Mouse (Mus musculus): Measurements from ENCODE around the gene Rnf135. TPM values are rescaled to one million over a fixed set of nuclear protein-coding genes. Genes with fewer than 3 reads are reported as not detected.

The Rnf135 gene
- polyA plus RNA-seq, 1 experiment from 2014 or later = 4.5 TPM

DNA sequence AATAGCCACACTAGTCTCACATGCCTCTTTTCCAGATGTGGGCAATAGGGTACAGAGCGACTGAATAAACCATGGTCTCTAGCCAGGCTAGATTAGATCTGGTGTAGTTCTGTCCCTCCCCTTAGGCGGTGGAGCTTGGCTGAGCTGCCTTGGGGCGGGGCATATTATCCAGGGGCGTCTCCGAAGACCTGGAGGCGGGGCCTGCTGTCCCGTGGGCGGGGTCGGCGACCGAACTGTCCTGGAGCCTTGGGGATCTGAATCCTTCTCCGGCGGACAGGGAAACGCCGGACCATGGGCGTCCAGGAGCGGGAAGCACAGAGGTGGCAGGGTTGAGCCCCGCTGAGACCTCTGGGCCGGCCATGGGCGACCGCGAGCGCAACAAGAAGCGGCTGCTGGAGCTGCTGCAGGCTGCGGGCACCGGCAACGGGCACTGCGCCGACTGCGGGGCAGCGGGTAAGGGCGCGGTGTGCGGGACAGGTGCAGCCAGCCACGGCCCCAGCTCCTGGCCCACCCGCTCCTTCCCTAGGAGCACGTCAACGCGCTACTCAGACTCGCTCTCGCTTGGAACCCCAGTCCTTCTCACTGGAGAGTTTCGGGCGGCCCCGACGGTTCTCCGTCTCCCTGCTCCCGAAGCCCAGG lies 29.7 kb upstream of the Rnf135 start, which contains the start of gene Adap2:
TSS of gene Adap2 (plus strand) at position 249 of the 639 bp plus-strand sequence.
- 2% methylated on average over 47 of the region's 47 CpGs for WGBS
- H3K9ac ChIP-seq (replicated peaks; ENCODE audit: low read length) = peak within 1 kb of the TSS; percentile 52
- no peak within 1 kb of the TSS for H3K27ac ChIP-seq (replicated peaks; ENCODE audit: low read depth, low read length)
- no peaks in the 10 kb centered on the region for H3K4me1 ChIP-seq (ENCODE audit: control insufficient read depth, insufficient read depth, low read length)
- peaks cover 22% of the 10 kb centered on the region for H3K27me3 ChIP-seq (ENCODE audit: control insufficient read depth, insufficient read depth, low read length)
- peak within 1 kb of the TSS; percentile 47 for H3K4me3 ChIP-seq (ENCODE audit: low read depth, low read length)
- H3K4me2 ChIP-seq (ENCODE audit: low read depth, low read length) = peak within 1 kb of the TSS; percentile 65
- no peaks in the 10 kb centered on the region for H3K36me3 ChIP-seq (replicated peaks; ENCODE audit: control insufficient read depth, insufficient read depth, low read depth, low read length)
- DNase-seq (ENCODE audit: low spot score) (peak; percentile 74), ATAC-seq (replicated peaks; ENCODE audit: insufficient number of reproducible peaks, low FRiP score, low TSS enrichment, low read depth) (peak; percentile 48; the same call in 1 of the 2 replicates)
- H3K9me3 ChIP-seq (replicated peaks; ENCODE audit: control insufficient read depth, low read length) = no peaks in the 10 kb centered on the region

DNA sequence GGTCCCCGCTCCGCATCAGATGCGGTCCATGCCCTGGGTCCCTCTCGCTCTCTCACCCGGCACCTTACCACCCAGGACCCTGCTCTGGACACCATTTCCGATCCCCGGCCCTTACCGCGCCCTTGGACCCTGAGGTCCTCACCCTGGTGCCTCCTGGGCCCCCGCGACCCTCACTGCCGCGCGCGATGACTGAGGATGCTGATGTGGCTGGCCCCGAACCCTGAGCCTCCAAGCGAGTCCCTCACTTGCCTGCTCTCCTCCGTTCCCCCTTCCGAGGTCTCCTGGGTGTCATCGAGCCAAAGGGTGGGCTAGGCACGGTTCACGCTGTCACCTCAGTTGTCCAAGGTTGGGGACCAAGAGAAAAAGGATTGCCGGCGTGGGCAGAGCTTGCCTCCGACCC lies 29.1 kb upstream of the Rnf135 start:
- no peak; the same call in 1 of the 2 replicates for ATAC-seq (replicated peaks; ENCODE audit: insufficient number of reproducible peaks, low FRiP score, low TSS enrichment, low read depth)
- H3K27me3 ChIP-seq (ENCODE audit: control insufficient read depth, insufficient read depth, low read length) = peaks cover 22% of the 10 kb centered on the region
- no peaks in the 10 kb centered on the region for H3K4me1 ChIP-seq (ENCODE audit: control insufficient read depth, insufficient read depth, low read length)
- peak overlapping the region; percentile 65 for H3K4me2 ChIP-seq (ENCODE audit: low read depth, low read length)
- no peak overlapping the region for H3K9ac ChIP-seq (replicated peaks; ENCODE audit: low read length)
- no peak overlapping the region for H3K27ac ChIP-seq (replicated peaks; ENCODE audit: low read depth, low read length)
- no peaks in the 10 kb centered on the region for H3K36me3 ChIP-seq (replicated peaks; ENCODE audit: control insufficient read depth, insufficient read depth, low read depth, low read length)
- peak overlapping the region; percentile 47 for H3K4me3 ChIP-seq (ENCODE audit: low read depth, low read length)
- 23% methylated on average over 25 of the region's 25 CpGs for WGBS
- H3K9me3 ChIP-seq (replicated peaks; ENCODE audit: control insufficient read depth, low read length) = no peaks in the 10 kb centered on the region
- no peak for DNase-seq (ENCODE audit: low spot score)

GRCm38 (mm10) chr11:80155541-80155940 lies 28.1 kb upstream of the Rnf135 start:
- ATAC-seq (replicated peaks; ENCODE audit: insufficient number of reproducible peaks, low FRiP score, low TSS enrichment, low read depth) = no peak
- H3K27me3 ChIP-seq (ENCODE audit: control insufficient read depth, insufficient read depth, low read length) = peaks cover 22% of the 10 kb centered on the region
- H3K4me2 ChIP-seq (ENCODE audit: low read depth, low read length) = no peak overlapping the region
- no peaks in the 10 kb centered on the region for H3K4me1 ChIP-seq (ENCODE audit: control insufficient read depth, insufficient read depth, low read length)
- no peak for DNase-seq (ENCODE audit: low spot score)
- H3K9ac ChIP-seq (replicated peaks; ENCODE audit: low read length) = no peak overlapping the region
- no peaks in the 10 kb centered on the region for H3K36me3 ChIP-seq (replicated peaks; ENCODE audit: control insufficient read depth, insufficient read depth, low read depth, low read length)
- no peak overlapping the region for H3K27ac ChIP-seq (replicated peaks; ENCODE audit: low read depth, low read length)
- no peaks in the 10 kb centered on the region for H3K9me3 ChIP-seq (replicated peaks; ENCODE audit: control insufficient read depth, low read length)
- 82% methylated on average over 8 of the region's 8 CpGs for WGBS
- H3K4me3 ChIP-seq (ENCODE audit: low read depth, low read length) = no peak overlapping the region

DNA sequence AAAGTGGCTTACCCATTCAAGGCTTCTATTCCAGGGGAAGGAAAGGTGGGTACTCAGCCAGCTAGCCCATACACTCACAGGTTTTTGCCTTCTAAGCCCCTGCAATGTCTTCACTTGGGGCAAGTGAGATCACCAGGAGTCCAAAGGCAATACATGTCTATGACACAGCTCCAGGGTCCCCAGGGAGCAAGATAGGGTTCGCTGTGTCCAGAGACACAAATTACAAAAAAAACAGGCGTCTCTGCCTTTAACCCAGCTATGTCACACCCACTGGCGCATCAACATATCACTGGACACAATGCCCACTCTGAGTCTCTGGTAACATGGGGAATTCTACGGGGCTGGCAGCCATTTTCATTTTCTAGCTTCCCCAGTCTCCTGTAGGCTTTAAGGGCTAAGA lies 27.7 kb upstream of the Rnf135 start:
- Histone ChIP-seq H3K4me1 (ENCODE audit: control insufficient read depth, insufficient read depth, low read length) (no peaks in the 10 kb centered on the region), H3K9me3 (replicated peaks; ENCODE audit: control insufficient read depth, low read length) (no peaks in the 10 kb centered on the region), H3K27ac (replicated peaks; ENCODE audit: low read depth, low read length) (no peak overlapping the region), H3K9ac (replicated peaks; ENCODE audit: low read length) (no peak overlapping the region), H3K4me3 (ENCODE audit: low read depth, low read length) (no peak overlapping the region), H3K36me3 (replicated peaks; ENCODE audit: control insufficient read depth, insufficient read depth, low read depth, low read length) (no peaks in the 10 kb centered on the region), H3K4me2 (ENCODE audit: low read depth, low read length) (no peak overlapping the region), H3K27me3 (ENCODE audit: control insufficient read depth, insufficient read depth, low read length) (peaks cover 22% of the 10 kb centered on the region)
- 88% methylated on average over 4 of the region's 4 CpGs for WGBS
- no peak for DNase-seq (ENCODE audit: low spot score)
- no peak for ATAC-seq (replicated peaks; ENCODE audit: insufficient number of reproducible peaks, low FRiP score, low TSS enrichment, low read depth)

GRCm38 (mm10) chr11:80156841-80157240 lies 26.8 kb upstream of the Rnf135 start:
- 85% methylated on average over 4 of the region's 4 CpGs for WGBS
- Histone ChIP-seq H3K4me1 (ENCODE audit: control insufficient read depth, insufficient read depth, low read length) (no peaks in the 10 kb centered on the region), H3K9ac (replicated peaks; ENCODE audit: low read length) (no peak overlapping the region), H3K4me2 (ENCODE audit: low read depth, low read length) (no peak overlapping the region), H3K27ac (replicated peaks; ENCODE audit: low read depth, low read length) (no peak overlapping the region), H3K9me3 (replicated peaks; ENCODE audit: control insufficient read depth, low read length) (no peaks in the 10 kb centered on the region), H3K36me3 (replicated peaks; ENCODE audit: control insufficient read depth, insufficient read depth, low read depth, low read length) (no peaks in the 10 kb centered on the region), H3K27me3 (ENCODE audit: control insufficient read depth, insufficient read depth, low read length) (peaks cover 22% of the 10 kb centered on the region), H3K4me3 (ENCODE audit: low read depth, low read length) (no peak overlapping the region)
- ATAC-seq (replicated peaks; ENCODE audit: insufficient number of reproducible peaks, low FRiP score, low TSS enrichment, low read depth) = no peak
- DNase-seq (ENCODE audit: low spot score) = no peak

GRCm38 (mm10) chr11:80159018-80159417 lies 24.6 kb upstream of the Rnf135 start:
- ATAC-seq (replicated peaks; ENCODE audit: insufficient number of reproducible peaks, low FRiP score, low TSS enrichment, low read depth) (no peak), DNase-seq (ENCODE audit: low spot score) (no peak)
- Histone ChIP-seq H3K4me1 (ENCODE audit: control insufficient read depth, insufficient read depth, low read length) (no peaks in the 10 kb centered on the region), H3K36me3 (replicated peaks; ENCODE audit: control insufficient read depth, insufficient read depth, low read depth, low read length) (no peaks in the 10 kb centered on the region), H3K4me2 (ENCODE audit: low read depth, low read length) (no peak overlapping the region), H3K9ac (replicated peaks; ENCODE audit: low read length) (no peak overlapping the region), H3K27me3 (ENCODE audit: control insufficient read depth, insufficient read depth, low read length) (peaks cover 13% of the 10 kb centered on the region), H3K4me3 (ENCODE audit: low read depth, low read length) (no peak overlapping the region), H3K27ac (replicated peaks; ENCODE audit: low read depth, low read length) (no peak overlapping the region), H3K9me3 (replicated peaks; ENCODE audit: control insufficient read depth, low read length) (no peaks in the 10 kb centered on the region)
- WGBS = 83% methylated on average over 7 of the region's 7 CpGs

DNA sequence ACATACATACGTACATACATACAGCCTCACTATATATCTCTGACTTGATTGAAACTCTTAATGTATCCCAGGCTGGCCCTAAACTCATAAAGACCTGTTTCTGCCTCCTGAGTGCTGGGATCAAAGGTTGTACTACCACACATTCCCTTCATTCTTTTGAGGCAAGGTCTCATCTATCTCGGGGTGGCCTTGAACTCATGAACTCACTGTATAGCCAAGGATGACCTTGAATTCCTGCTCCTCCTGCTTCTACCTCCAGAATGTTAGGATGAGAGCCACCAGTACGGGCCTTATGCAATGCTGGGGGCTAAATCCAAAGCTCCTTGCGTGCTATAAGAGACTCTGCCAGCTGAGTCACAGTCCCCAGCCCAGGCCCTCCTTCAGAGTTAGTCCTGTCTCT lies 22.6 kb upstream of the Rnf135 start:
- ATAC-seq (replicated peaks; ENCODE audit: insufficient number of reproducible peaks, low FRiP score, low TSS enrichment, low read depth) = no peak
- no peaks in the 10 kb centered on the region for H3K4me1 ChIP-seq (ENCODE audit: control insufficient read depth, insufficient read depth, low read length)
- H3K4me3 ChIP-seq (ENCODE audit: low read depth, low read length) = no peak overlapping the region
- H3K4me2 ChIP-seq (ENCODE audit: low read depth, low read length) = no peak overlapping the region
- no peak overlapping the region for H3K9ac ChIP-seq (replicated peaks; ENCODE audit: low read length)
- 82% methylated on average over 4 of the region's 4 CpGs for WGBS
- H3K27me3 ChIP-seq (ENCODE audit: control insufficient read depth, insufficient read depth, low read length) = no peaks in the 10 kb centered on the region; the same call in 1 of the 2 replicates
- DNase-seq (ENCODE audit: low spot score) = no peak
- no peak overlapping the region for H3K27ac ChIP-seq (replicated peaks; ENCODE audit: low read depth, low read length)
- no peaks in the 10 kb centered on the region for H3K9me3 ChIP-seq (replicated peaks; ENCODE audit: control insufficient read depth, low read length)
- H3K36me3 ChIP-seq (replicated peaks; ENCODE audit: control insufficient read depth, insufficient read depth, low read depth, low read length) = no peaks in the 10 kb centered on the region

DNA sequence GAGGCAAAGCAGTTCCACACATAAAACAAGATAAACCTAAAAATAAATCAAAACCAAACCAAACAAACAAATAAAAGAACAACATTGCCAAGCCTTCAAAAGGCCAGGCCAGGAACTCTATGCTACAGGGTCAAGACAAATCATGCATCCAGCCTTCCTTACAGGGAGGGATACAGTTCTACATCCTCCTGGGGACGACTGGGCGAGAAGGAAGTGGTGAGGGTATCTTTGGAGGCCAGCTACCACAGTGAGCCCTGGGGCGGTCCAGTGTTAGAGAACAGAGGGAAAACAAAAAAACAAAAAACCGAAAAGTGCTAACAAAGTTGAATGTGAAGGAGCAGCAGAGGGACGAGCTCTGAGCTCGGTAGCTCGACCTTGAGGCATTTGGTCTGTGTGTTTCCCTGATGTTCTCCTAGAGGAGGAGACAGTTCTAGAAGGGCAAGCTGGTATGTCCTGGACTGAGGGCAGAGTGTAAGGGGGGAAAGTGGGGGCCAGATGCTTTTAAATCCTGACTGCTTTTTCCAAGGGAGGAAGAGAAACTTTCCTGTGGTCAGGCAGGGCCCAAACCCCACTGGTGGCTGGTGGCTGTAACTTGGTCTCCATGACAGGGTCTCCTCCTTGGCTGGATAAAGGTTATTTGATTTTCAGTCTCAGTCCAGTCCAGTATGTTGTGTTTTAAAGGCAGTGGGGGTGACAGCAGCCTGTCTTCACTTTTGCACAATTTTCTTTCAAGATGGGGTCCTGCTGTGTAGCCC lies 20.1 kb upstream of the Rnf135 start:
- H3K9me3 ChIP-seq (replicated peaks; ENCODE audit: control insufficient read depth, low read length) = no peaks in the 10 kb centered on the region
- H3K4me2 ChIP-seq (ENCODE audit: low read depth, low read length) = no peak overlapping the region
- no peaks in the 10 kb centered on the region for H3K27me3 ChIP-seq (ENCODE audit: control insufficient read depth, insufficient read depth, low read length)
- H3K36me3 ChIP-seq (replicated peaks; ENCODE audit: control insufficient read depth, insufficient read depth, low read depth, low read length) = no peaks in the 10 kb centered on the region
- H3K27ac ChIP-seq (replicated peaks; ENCODE audit: low read depth, low read length) = no peak overlapping the region
- DNase-seq (ENCODE audit: low spot score) (no peak), ATAC-seq (replicated peaks; ENCODE audit: insufficient number of reproducible peaks, low FRiP score, low TSS enrichment, low read depth) (no peak)
- H3K9ac ChIP-seq (replicated peaks; ENCODE audit: low read length) = no peak overlapping the region
- 60% methylated on average over 7 of the region's 7 CpGs for WGBS
- H3K4me1 ChIP-seq (ENCODE audit: control insufficient read depth, insufficient read depth, low read length) = no peaks in the 10 kb centered on the region
- no peak overlapping the region for H3K4me3 ChIP-seq (ENCODE audit: low read depth, low read length)
